Comparison of ENCODE assay signal across 9 mouse cellular contexts in genomic region chr9:123258796-123259195, GRCm38 (mm10). TPM values are rescaled to one million over a fixed set of nuclear protein-coding genes. Genes with fewer than 3 reads are reported as not detected.
A peak's percentile ranks its signal among the peaks of the same experiment; 100 is the strongest.
DNase-seq lines count a peak whose midpoint lies in the region; ATAC-seq lines count a peak whose summit lies in the region.
"Had no signal": no experiment of that assay in that cellular context is flagged by ENCODE, and none has a peak within 500 bp of the region (broad histone marks: within the 10 kb centered on the region; RNA-seq: fewer than 3 reads in every experiment).

No protein-coding gene starts in this region.

- peaks cover 51% of the 10 kb centered on the region for H3K27me3 ChIP-seq in forebrain, embryonic 10.5 days (ENCODE audit: poor library complexity, severe bottlenecking)
- H3K27me3 ChIP-seq in forebrain, embryonic 11.5 days (ENCODE audit: control insufficient read depth, insufficient read depth, low read length): peaks cover 2% of the 10 kb centered on the region; the same call in 1 of the 2 replicates
- peaks cover 10% of the 10 kb centered on the region; the same call in 1 of the 2 replicates for H3K27me3 ChIP-seq in neural tube, embryonic 12.5 days (replicated peaks)
- peaks cover 51% of the 10 kb centered on the region for H3K27me3 ChIP-seq in liver, embryonic 12.5 days (replicated peaks)

- 40% methylated on average over 10 of the region's 10 CpGs for WGBS in forebrain, embryonic 10.5 days
- WGBS in forebrain, embryonic 11.5 days: 31% methylated on average over 10 of the region's 10 CpGs
- WGBS in neural tube, embryonic 12.5 days: 19% methylated on average over 10 of the region's 10 CpGs
- 41% methylated on average over 10 of the region's 10 CpGs for WGBS in liver, embryonic 12.5 days (ENCODE audit: insufficient replicate concordance)

- DNase-seq in forebrain, embryonic 10.5 days (ENCODE audit: extremely low spot score, low spot score): no peak
- DNase-seq in forebrain, embryonic 11.5 days (ENCODE audit: low spot score): no peak
- no peak for DNase-seq in neural tube, embryonic 10.5 days (ENCODE audit: extremely low spot score, low spot score)
- DNase-seq in spleen, postnatal 36 days (ENCODE audit: low spot score in 2 of 2): no peak
- no peak for DNase-seq in gastrocnemius, postnatal 36 days
- no peak for DNase-seq in layer of hippocampus, adult 11-12 months (ENCODE audit: low spot score)
- DNase-seq: lung, adult 18-20 months had no signal

- H3K9ac ChIP-seq in forebrain, embryonic 11.5 days (ENCODE audit: low read length): no peak overlapping the region
- no peak overlapping the region for H3K9ac ChIP-seq in neural tube, embryonic 12.5 days
- H3K9ac ChIP-seq in liver, embryonic 12.5 days: no peak overlapping the region

- ATAC-seq in forebrain, embryonic 11.5 days (replicated peaks; ENCODE audit: low FRiP score): no peak
- ATAC-seq in neural tube, embryonic 12.5 days (ENCODE audit: low FRiP score, low read depth): no peak
- ATAC-seq in liver, embryonic 12.5 days: no peak

- no peak overlapping the region for H3K27ac ChIP-seq in forebrain, embryonic 10.5 days
- H3K27ac ChIP-seq in forebrain, embryonic 11.5 days (ENCODE audit: low read depth, low read length): no peak overlapping the region
- no peak overlapping the region for H3K27ac ChIP-seq in neural tube, embryonic 12.5 days
- H3K27ac ChIP-seq in liver, embryonic 12.5 days: no peak overlapping the region

- no peaks in the 10 kb centered on the region for H3K9me3 ChIP-seq in forebrain, embryonic 10.5 days
- H3K9me3 ChIP-seq in forebrain, embryonic 11.5 days (ENCODE audit: control insufficient read depth, low read length): no peaks in the 10 kb centered on the region
- H3K9me3 ChIP-seq in neural tube, embryonic 12.5 days: no peaks in the 10 kb centered on the region
- no peaks in the 10 kb centered on the region for H3K9me3 ChIP-seq in liver, embryonic 12.5 days (replicated peaks)

- peak overlapping the region; percentile 73 for H3K4me3 ChIP-seq in forebrain, embryonic 10.5 days
- no peak overlapping the region; the same call in 1 of the 2 replicates for H3K4me3 ChIP-seq in forebrain, embryonic 11.5 days (ENCODE audit: low read depth, low read length)
- peak overlapping the region; percentile 1; the same call in 1 of the 2 replicates for H3K4me3 ChIP-seq in neural tube, embryonic 12.5 days
- 0 out of 2 replicates have a peak overlapping the region, but pooled peaks have one; percentile 63 for H3K4me3 ChIP-seq in liver, embryonic 12.5 days

- H3K36me3 ChIP-seq in forebrain, embryonic 10.5 days (replicated peaks): no peaks in the 10 kb centered on the region
- H3K36me3 ChIP-seq in forebrain, embryonic 11.5 days (ENCODE audit: control insufficient read depth, insufficient read depth, low read length): no peaks in the 10 kb centered on the region
- H3K36me3 ChIP-seq in neural tube, embryonic 12.5 days: no peaks in the 10 kb centered on the region
- H3K36me3 ChIP-seq in liver, embryonic 12.5 days: no peaks in the 10 kb centered on the region

- H3K4me2 ChIP-seq in forebrain, embryonic 11.5 days (ENCODE audit: low read depth, low read length, severe bottlenecking): no peak overlapping the region
- peak overlapping the region; percentile 96 for H3K4me2 ChIP-seq in neural tube, embryonic 12.5 days (replicated peaks)
- peak overlapping the region; percentile 90 for H3K4me2 ChIP-seq in liver, embryonic 12.5 days

- intact Hi-C loops in gastrocnemius, postnatal 36 days (cut with DNase I): loop anchor here (5.0 to 10.0 kb wide), 3 partner anchors 106 to 259 kb away; partner anchors contain the start of gene Lars2

- H3K4me1 ChIP-seq in forebrain, embryonic 10.5 days: peaks cover 19% of the 10 kb centered on the region
- H3K4me1 ChIP-seq in forebrain, embryonic 11.5 days (replicated peaks; ENCODE audit: control insufficient read depth, insufficient read depth, low read length): no peaks in the 10 kb centered on the region
- no peaks in the 10 kb centered on the region for H3K4me1 ChIP-seq in neural tube, embryonic 12.5 days
- peaks cover 24% of the 10 kb centered on the region for H3K4me1 ChIP-seq in liver, embryonic 12.5 days

RNA-seq across cellular contexts. Expression of gene Tmem158, which starts 1.8 kb away (rescaled TPM):
- 3.3 and 3.6 TPM in 2 replicates for polyA plus RNA-seq in forebrain, embryonic 10.5 days (2016; fragmentation: Nextera tagmentation; extraction: Ambion mirVana)
- 4.8 and 6.4 TPM in 2 replicates for polyA plus RNA-seq in forebrain, embryonic 11.5 days (2014; fragmentation: Nextera tagmentation; extraction: Ambion mirVana)
- 25.6 and 26.0 TPM in 2 replicates for polyA plus RNA-seq in neural tube, embryonic 12.5 days (2016; fragmentation: Nextera tagmentation; extraction: Ambion mirVana)
- polyA plus RNA-seq in liver, embryonic 12.5 days (2016; fragmentation: Nextera tagmentation; extraction: Ambion mirVana): 12.6 and 12.8 TPM in 2 replicates
- under 1 TPM; 0.76 to 0.89 TPM for total RNA-seq in gastrocnemius, postnatal 36 days (2021)

RNA-seq across cellular contexts. Expression of gene Cdcp1, which starts 43.0 kb away (rescaled TPM):
- polyA plus RNA-seq in forebrain, embryonic 10.5 days (2016; fragmentation: Nextera tagmentation; extraction: Ambion mirVana): 1.8 TPM in 2 replicates
- polyA plus RNA-seq in forebrain, embryonic 11.5 days (2014; fragmentation: Nextera tagmentation; extraction: Ambion mirVana): 0.41 and 0.63 TPM in 2 replicates
- polyA plus RNA-seq in neural tube, embryonic 12.5 days (2016; fragmentation: Nextera tagmentation; extraction: Ambion mirVana): 0.27 and 0.30 TPM in 2 replicates
- polyA plus RNA-seq in liver, embryonic 12.5 days (2016; fragmentation: Nextera tagmentation; extraction: Ambion mirVana): 0.18 and 0.25 TPM in 2 replicates
- under 1 TPM in 1 of 2 experiments, not detected in 1; 0.10 TPM for total RNA-seq in gastrocnemius, postnatal 36 days (2021)
